Comparison of ENCODE assay signal across 20 mouse cellular contexts in the genomic region with DNA sequence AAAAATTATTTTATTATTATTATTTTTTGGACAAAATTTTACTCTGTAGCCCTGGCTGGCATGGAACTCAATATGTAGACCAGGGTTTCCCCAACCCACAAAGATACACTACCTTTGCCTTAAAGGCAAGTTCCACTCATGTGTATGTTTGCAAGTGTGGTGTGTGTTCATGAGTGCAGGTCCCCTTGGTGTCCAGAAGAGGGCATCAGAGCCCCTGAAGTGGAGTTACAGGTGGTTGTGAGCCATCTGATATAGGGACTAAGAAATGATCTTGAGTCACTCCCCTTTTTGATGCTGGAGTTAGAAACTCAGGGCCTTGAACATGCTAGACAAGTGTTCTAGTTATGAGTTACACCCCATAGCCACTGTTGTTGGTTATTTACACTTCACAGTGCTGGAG. TPM values are rescaled to one million over a fixed set of nuclear protein-coding genes. Genes with fewer than 3 reads are reported as not detected.
DNase-seq lines count a peak whose midpoint lies in the region; ATAC-seq and TF ChIP-seq lines count a peak whose summit lies in the region.
"Had no signal": no experiment of that assay in that cellular context is flagged by ENCODE, and none has a peak within 500 bp of the region (broad histone marks: within the 10 kb centered on the region; RNA-seq: fewer than 3 reads in every experiment).

No protein-coding gene starts in this region.

- no peak overlapping the region for H3K27ac ChIP-seq in layer of hippocampus, adult 2 months
- H3K27ac ChIP-seq: heart, embryonic 13.5 days; hindbrain, embryonic 15.5 days; liver, embryonic 13.5 days had no signal

- peaks cover 19% of the 10 kb centered on the region for H3K4me1 ChIP-seq in E14TG2a.4 (replicated peaks; ENCODE audit: low read depth, low read length)

- no peaks in the 10 kb centered on the region; the same call in 1 of the 2 replicates for H3K36me3 ChIP-seq in E14TG2a.4 (ENCODE audit: insufficient read depth, low read length)
- H3K36me3 ChIP-seq: hindbrain, embryonic 15.5 days; liver, embryonic 13.5 days had no signal

- no peak overlapping the region for H3K4me3 ChIP-seq in layer of hippocampus, adult 2 months
- H3K4me3 ChIP-seq in E14TG2a.4 (replicated peaks; ENCODE audit: low read length): no peak overlapping the region
- H3K4me3 ChIP-seq: heart, embryonic 13.5 days; hindbrain, embryonic 15.5 days; liver, embryonic 13.5 days; megakaryocyte, embryonic 14.5 days had no signal

- TF ChIP-seq CTCF in layer of hippocampus, adult 2 months (conservative IDR thresholded peaks at IDR 0.05): peak; percentile 59
- TF ChIP-seq CTCF in E14TG2a.4 (conservative IDR thresholded peaks at IDR 0.05; ENCODE audit: low read length): peak; percentile 35; the same call in 1 of the 2 replicates

- H3K27me3 ChIP-seq in E14TG2a.4 (ENCODE audit: insufficient read depth, low read length): peaks cover 11% of the 10 kb centered on the region; the same call in 1 of the 2 replicates
- H3K27me3 ChIP-seq: heart, embryonic 13.5 days; hindbrain, embryonic 15.5 days had no signal

- 0 out of 2 replicates have a peak, but pooled peaks have one; percentile 49 for ATAC-seq in erythroblast, adult 5-6 weeks (replicated peaks; ENCODE audit: low FRiP score, poor library complexity, severe bottlenecking)
- ATAC-seq: forebrain, embryonic 16.5 days; midbrain, embryonic 16.5 days had no signal

- H3K9me3 ChIP-seq in E14TG2a.4 (ENCODE audit: low read length): 0 out of 2 replicates have a peak, but pooled peaks cover 4% of the 10 kb centered on the region
- H3K9me3 ChIP-seq: hindbrain, embryonic 15.5 days had no signal

- DNase-seq in layer of hippocampus, adult 2 months (ENCODE audit: low spot score in 2 of 2): no peak
- DNase-seq in layer of hippocampus, adult 18-20 months (ENCODE audit: low spot score in 2 of 2): no peak
- DNase-seq in A20 (ENCODE audit: low read depth, low spot score): peak; percentile 22
- no peak for DNase-seq in cerebellum, adult 18-20 months
- no peak for DNase-seq in cerebellum, postnatal 4 days (ENCODE audit: low spot score in 2 of 2)
- DNase-seq: cerebellum, adult 9-10 months; heart, postnatal 36 days; kidney, adult 2 months; kidney, postnatal 25 days; layer of hippocampus, adult 9-11 months; liver, embryonic 13.5 days; lung, postnatal 14 days; retina, postnatal 1 day had no signal

RNA-seq across cellular contexts. Expression of gene Plekhg3, which starts 54.3 kb away (rescaled TPM):
- 10 to 100 TPM; 22.9 to 24.4 TPM for total RNA-seq in layer of hippocampus, adult 2 months (2021)
- total RNA-seq in layer of hippocampus, adult 18-20 months (2021): 10 to 100 TPM; 21.9 to 24.5 TPM
- total RNA-seq in erythroblast, adult 5-6 weeks (2015; ENCODE audit: low replicate concordance): 6.1 TPM in 2 replicates
- 5.0 and 7.3 TPM in 2 replicates for total RNA-seq in erythroblast, adult 5-6 weeks (2017; ENCODE audit: low replicate concordance)
